Mouse (Mus musculus) intestine, postnatal 0 days (tissue): ENCODE results near the gene Rnft2. TPM values are rescaled to one million over a fixed set of nuclear protein-coding genes. Genes with fewer than 3 reads are reported as not detected.

ENCODE experiments used
- ATAC-seq: fragments of 200-750 bp; cut with Nextera tagmentation; 2 replicates; pipeline ENCODE4 v1.8.0; 2017; ENCODE audit warnings: mild to moderate bottlenecking, moderate TSS enrichment, moderate library complexity
- H3K27ac ChIP-seq: fragments of 300-500 bp; sonication (generic); 2 replicates; pipeline ENCODE4 v1.5.1; 2014; ENCODE audit warnings: mild to moderate bottlenecking, low read depth, low read length, moderate library complexity
- H3K27me3 ChIP-seq: fragments of 300-500 bp; sonication (generic); replicated peaks from 2 replicates; pipeline ENCODE4 v1.6.1; 2014; ENCODE audit warnings: low read length, mixed read lengths; ENCODE audit not compliant: control insufficient read depth, insufficient read depth
- H3K36me3 ChIP-seq: fragments of 300-500 bp; sonication (generic); 2 replicates; pipeline ENCODE4 v1.6.1; 2014; ENCODE audit warnings: mild to moderate bottlenecking, moderate library complexity; ENCODE audit not compliant: control insufficient read depth, insufficient read depth
- H3K4me1 ChIP-seq: fragments of 300-500 bp; sonication (generic); replicated peaks from 2 replicates; pipeline ENCODE4 v1.6.1; 2014; ENCODE audit warnings: antibody characterized with exemption, low read length, mixed read lengths; ENCODE audit not compliant: control insufficient read depth, insufficient read depth
- H3K4me2 ChIP-seq: fragments of 300-500 bp; sonication (generic); replicated peaks from 2 replicates; pipeline ENCODE4 v1.6.1; 2014; ENCODE audit warnings: low read depth, mild to moderate bottlenecking, moderate library complexity
- H3K4me3 ChIP-seq: fragments of 300-500 bp; sonication (generic); 2 replicates; pipeline ENCODE4 v1.5.1; 2014; ENCODE audit warnings: low read depth, low read length
- H3K9ac ChIP-seq: fragments of 300-500 bp; sonication (generic); 2 replicates; pipeline ENCODE4 v1.6.1; 2014; ENCODE audit warnings: mild to moderate bottlenecking, low read depth, low read length
- H3K9me3 ChIP-seq: fragments of 300-500 bp; sonication (generic); 2 replicates; pipeline ENCODE4 v1.6.1; 2016; ENCODE audit warnings: mixed run types; ENCODE audit not compliant: control insufficient read depth
- CTCF ChIP-seq: sonication (generic); IDR thresholded peaks from 2 replicates; pipeline ENCODE4 v1.5.1; 2016; ENCODE audit warnings: low read depth, mild to moderate bottlenecking, control low read depth, antibody characterized with exemption, moderate library complexity
- WGBS: fragments of 180-500 bp; shearing (Covaris S2); extraction: QIAGEN DNeasy Blood & Tissue Kit; methylation state at CpG from one replicate; pipeline ENCODE4 v1.1.7; 2014; 5-methylcytosine and 5-hydroxymethylcytosine counted together
- polyA plus RNA-seq: library from polyadenylated mRNA; unstranded; fragments of >200 nt; fragmentation: Nextera tagmentation; extraction: Ambion mirVana; gene quantifications from 2 replicates; pipeline ENCODE4 v1.2.1, GENCODE M21; 2015

Gene Rnft2
- polyA plus RNA-seq, 1 experiment from 2014 or later = 0.42 TPM

DNA sequence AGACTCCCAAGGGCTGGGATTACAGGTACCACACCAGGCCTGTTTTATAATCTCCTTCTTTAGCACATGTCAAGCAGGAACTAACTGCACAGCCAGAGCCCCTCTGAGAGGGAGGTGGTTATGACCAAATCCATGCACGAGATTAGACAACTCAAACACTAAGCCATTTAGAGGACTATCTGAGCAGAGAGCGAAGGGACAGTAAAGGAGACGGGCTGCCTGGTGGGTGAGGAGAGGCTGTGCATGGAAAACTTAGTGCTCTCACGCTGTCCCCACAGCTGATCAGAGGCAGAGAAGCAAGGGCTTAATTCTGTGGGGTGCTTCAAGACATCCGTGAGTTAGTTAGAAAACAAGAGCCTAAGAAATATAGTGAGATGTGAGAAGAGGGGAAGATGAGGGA is 30.9 kb downstream of the Rnft2 start:
- WGBS = 19% methylated on average over 5 of the region's 5 CpGs
- H3K27me3 ChIP-seq = no peaks in the 10 kb centered on the region
- no peaks in the 10 kb centered on the region for H3K9me3 ChIP-seq
- H3K4me2 ChIP-seq = peak overlapping the region; percentile 55
- ATAC-seq = no peak
- no peaks in the 10 kb centered on the region for H3K36me3 ChIP-seq
- H3K27ac ChIP-seq = no peak overlapping the region
- H3K9ac ChIP-seq = no peak overlapping the region
- TF ChIP-seq CTCF = no peak
- H3K4me3 ChIP-seq = 0 out of 2 replicates have a peak overlapping the region, but pooled peaks have one; percentile 11
- no peaks in the 10 kb centered on the region for H3K4me1 ChIP-seq

DNA sequence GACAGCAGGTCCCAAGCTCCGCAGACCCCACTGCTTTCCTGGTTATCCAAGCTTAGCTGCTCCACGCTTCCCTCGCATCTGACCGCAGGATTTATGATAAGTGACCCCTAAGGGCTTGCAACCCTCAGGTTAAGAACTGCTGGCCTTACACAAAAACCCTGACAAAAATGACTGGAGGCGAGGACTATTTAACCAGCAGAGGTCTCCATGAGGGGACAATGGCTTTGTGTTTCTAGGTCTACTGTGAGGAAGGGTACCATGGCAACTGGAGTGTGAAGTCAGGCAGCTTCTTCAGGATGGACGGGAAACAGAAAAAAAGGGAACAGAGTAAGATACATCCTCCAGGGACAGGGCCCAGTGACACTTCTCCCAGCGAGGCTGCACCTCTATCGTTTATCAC is 39.1 kb downstream of the Rnft2 start:
- Histone ChIP-seq H3K9ac (no peak overlapping the region), H3K4me2 (no peak overlapping the region), H3K27me3 (no peaks in the 10 kb centered on the region), H3K27ac (no peak overlapping the region), H3K4me3 (no peak overlapping the region), H3K4me1 (no peaks in the 10 kb centered on the region), H3K9me3 (no peaks in the 10 kb centered on the region), H3K36me3 (no peaks in the 10 kb centered on the region)
- TF ChIP-seq CTCF = no peak
- no peak for ATAC-seq
- WGBS = 84% methylated on average over 8 of the region's 8 CpGs

DNA sequence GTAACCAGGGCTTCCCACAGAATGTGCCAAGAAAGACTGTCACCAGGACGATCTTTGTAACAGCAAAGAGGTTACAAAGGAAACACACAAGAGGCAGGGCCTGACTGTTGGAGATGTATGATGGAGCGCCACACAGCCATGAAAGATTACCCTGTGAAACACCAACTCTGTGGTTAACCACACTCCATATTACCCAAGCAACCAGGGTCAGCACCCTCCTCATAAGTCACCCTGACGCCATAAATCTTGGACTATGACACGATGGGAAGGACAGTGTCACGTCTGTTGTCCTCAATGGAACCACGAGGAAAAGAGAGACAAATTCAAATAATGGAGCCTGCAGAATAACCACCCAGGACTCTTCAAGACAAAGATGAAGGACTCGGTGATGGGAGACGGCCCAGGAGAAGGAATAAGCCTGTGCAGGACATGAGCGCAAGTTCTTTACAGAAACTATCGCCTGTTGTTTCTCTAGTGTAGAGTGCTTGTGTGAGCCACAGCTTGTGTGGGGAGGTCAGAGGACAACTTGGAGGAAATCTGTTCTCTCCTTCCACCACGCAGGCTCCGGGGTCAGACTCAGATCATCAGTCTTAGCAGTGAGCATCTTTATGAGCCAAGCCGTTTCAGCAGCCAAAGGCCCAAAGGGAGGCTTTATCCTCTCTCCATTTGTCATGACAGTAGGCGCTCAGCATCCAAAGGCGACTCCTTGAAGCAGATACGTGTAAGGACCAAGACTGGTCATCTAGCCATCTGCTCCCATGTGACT is 40.1 kb downstream of the Rnft2 start:
- Histone ChIP-seq H3K4me3 (no peak overlapping the region), H3K9me3 (no peaks in the 10 kb centered on the region), H3K27me3 (no peaks in the 10 kb centered on the region), H3K4me2 (no peak overlapping the region), H3K27ac (no peak overlapping the region), H3K9ac (no peak overlapping the region), H3K36me3 (no peaks in the 10 kb centered on the region), H3K4me1 (no peaks in the 10 kb centered on the region)
- WGBS = 68% methylated on average over 16 of the region's 16 CpGs
- TF ChIP-seq CTCF = no peak
- no peak for ATAC-seq

DNA sequence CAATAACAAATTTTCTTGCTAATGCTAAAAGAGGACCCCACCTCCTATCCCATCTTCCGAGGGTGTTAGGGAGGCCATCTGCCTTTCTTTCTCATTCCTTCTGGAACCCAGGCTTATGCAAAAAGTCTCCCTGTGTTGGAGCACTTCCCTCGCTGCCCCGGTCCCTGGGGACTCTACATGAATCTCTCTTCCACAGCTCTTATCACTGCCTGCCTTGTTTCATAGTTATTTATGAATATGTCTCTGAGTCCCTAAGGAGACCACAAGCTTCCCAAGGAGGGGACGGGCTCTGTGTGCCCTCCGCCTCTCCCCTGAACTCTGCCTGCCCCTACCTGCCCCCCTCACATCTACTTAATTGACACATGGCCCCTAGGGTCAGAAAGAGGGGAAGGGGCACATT is 45.2 kb downstream of the Rnft2 start:
- Histone ChIP-seq H3K4me3 (no peak overlapping the region), H3K9ac (no peak overlapping the region), H3K4me2 (no peak overlapping the region), H3K9me3 (no peaks in the 10 kb centered on the region), H3K27ac (no peak overlapping the region), H3K27me3 (no peaks in the 10 kb centered on the region), H3K36me3 (no peaks in the 10 kb centered on the region), H3K4me1 (no peaks in the 10 kb centered on the region)
- no peak for TF ChIP-seq CTCF
- 78% methylated on average over 5 of the region's 5 CpGs for WGBS
- ATAC-seq = no peak

DNA sequence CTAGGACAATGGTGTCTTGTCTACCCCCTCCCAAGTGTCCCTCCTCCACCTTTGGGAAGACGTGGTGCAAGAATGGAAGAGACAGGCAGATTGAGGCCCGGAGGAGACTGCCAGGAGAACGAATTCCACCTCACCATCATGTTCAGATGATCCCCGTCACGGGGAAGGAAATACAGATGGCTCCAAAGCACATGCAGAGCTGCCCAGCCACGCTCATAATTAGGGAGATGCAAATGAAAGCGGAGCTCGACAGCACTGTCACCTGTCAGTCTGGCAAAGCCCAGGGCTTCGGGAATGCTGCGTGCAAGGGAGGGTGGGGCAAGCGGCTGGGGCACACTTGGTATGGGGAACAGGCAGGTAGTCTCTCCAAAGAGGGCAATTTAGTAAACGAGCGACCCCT is 47.5 kb downstream of the Rnft2 start:
- TF ChIP-seq CTCF = no peak
- Histone ChIP-seq H3K27me3 (no peaks in the 10 kb centered on the region), H3K4me1 (no peaks in the 10 kb centered on the region), H3K9ac (no peak overlapping the region), H3K36me3 (no peaks in the 10 kb centered on the region), H3K4me3 (no peak overlapping the region), H3K4me2 (no peak overlapping the region), H3K27ac (no peak overlapping the region), H3K9me3 (no peaks in the 10 kb centered on the region)
- 72% methylated on average over 13 of the region's 13 CpGs for WGBS
- ATAC-seq = no peak

DNA sequence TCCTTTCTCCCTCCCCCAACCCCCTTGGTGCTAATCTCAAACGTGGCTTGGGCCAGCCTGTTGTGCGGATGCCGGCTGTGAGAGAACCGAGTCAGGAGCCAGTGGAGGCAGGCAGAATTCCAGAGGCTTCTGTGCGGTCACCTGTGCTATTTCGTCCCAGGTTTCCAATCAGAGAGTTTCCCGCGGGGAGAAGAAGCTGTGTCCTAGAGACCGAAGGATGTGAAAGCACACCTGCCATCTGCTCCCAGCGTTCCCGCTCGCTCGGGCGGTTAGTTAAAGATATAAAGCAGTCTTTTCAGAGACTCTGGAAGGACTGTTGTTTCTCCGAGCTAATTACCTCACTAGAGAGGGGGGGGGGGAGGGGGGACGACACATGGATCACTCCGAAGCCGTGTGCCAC is 52.7 kb downstream of the Rnft2 start:
- no peak for ATAC-seq
- Histone ChIP-seq H3K4me3 (no peak overlapping the region), H3K9me3 (no peaks in the 10 kb centered on the region), H3K27ac (no peak overlapping the region), H3K9ac (no peak overlapping the region), H3K27me3 (no peaks in the 10 kb centered on the region), H3K36me3 (no peaks in the 10 kb centered on the region), H3K4me2 (no peak overlapping the region), H3K4me1 (no peaks in the 10 kb centered on the region)
- 31% methylated on average over 18 of the region's 18 CpGs for WGBS
- TF ChIP-seq CTCF = no peak
